Mouse (Mus musculus) kidney, adult 2 months (tissue): ENCODE measurements around the gene Nfkbil1.

Experiments used
- CTCF ChIP-seq: fragments of 200-500 bp; conservative IDR thresholded peaks from 2 replicates; pipeline ENCODE4 v1.5.1; 2011; ENCODE audit warnings: low read depth, mild to moderate bottlenecking, control low read depth, low read length, moderate library complexity, mixed read lengths; ENCODE audit not compliant: insufficient read depth, insufficient read length
- POLR2A ChIP-seq: fragments of 200-500 bp; IDR thresholded peaks from one replicate; pipeline ENCODE4 v1.6.1; 2011; ENCODE audit warnings: low read depth, low read length, control low read depth

DNA sequence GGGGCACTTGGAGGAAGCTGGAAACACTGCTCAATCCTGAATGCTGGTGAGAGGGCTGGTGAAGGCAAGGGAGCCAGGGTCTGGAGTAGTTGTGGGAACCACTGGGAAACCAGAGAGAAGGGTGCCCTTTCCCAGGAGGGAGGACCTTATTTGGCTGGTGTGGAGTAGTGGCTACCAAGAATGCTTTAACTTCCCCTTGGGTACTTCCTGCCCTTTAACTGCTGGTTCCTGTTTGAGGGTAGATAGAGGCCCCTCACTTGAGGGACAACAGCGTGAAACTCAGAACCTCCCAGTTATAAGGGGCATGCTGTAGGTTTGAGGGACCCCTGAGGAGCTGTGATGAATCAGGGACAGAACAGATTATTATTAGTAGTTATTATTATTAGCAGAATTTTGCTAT is 46.4 kb downstream of the Nfkbil1 start:
- TF ChIP-seq CTCF (no peak), POLR2A (no peak)
